Mouse (Mus musculus) lung, postnatal 4 days (tissue): ENCODE results near the gene Gpr18.

ENCODE experiments used
- DNase-seq, 2 experiments: peaks; one replicate each; pipeline ENCODE4 v3.0.0; 2021

The Gpr18 gene

DNA sequence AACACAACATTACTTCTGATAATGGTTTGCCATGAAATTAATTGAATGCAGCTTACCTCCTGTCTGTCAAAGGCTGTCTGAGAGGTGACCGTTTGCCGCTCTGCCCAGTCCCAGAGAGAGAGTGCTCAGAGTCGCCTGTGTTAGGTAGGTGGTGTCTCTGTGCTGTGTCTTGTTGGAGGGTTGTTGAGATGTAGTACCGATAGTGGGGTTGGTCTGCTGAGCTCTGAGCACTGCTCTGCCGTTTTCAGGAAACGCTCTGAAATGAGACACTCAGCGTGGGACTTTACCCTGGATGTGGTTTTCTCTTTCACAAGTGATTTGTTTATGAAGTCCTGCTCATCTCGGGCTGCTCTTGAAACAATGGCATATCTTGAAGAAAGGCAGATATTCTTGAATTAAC lies at the start of gene Gpr18:
TSS of gene Gpr18 (minus strand) at position 161 of the 400 bp plus-strand sequence.
- peak in 1 of 2 experiments; percentile 36 for DNase-seq

DNA sequence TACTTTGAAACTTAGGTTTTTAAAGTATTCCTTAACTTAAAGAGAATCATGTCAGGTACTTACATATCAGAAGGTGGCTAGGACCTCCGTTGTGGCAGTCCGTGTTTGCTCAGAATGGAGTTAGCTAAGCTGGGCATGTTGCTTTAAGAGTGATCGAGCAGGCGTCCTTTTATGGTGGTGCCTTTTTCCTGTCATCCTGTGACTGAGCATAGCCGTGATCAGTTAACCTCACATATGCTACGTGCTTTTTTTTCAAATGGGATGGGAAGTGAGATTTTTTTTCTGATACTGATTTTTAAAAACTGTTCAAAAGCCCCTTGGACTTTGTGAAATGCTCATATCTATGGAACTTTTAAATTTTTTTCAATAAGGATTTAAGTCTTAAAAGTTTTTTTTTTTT lies 49.4 kb upstream of the Gpr18 start, which contains the start of gene Gpr183:
TSS of gene Gpr183 (minus strand) at position 206 of the 400 bp plus-strand sequence.
- DNase-seq = no peak

DNA sequence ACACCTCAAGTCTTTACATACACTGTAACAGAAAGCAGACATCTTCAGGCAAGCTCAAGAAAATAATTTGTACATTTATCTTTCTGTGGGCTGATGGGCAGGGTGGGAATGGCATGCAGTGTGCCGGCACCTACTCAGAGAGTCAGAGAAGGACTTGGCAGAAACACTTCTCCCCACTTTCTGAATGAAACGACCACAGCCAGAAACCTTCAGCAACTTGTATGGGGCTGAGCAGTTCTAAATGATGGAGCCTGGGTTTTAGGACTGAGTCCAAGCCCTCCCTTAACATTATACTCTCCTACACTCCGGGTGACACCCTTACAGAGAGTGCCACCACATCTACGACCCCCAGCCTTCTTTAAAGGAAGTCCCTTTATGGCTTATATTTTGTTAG lies 48.4 kb upstream of the Gpr18 start:
- no peak for DNase-seq

DNA sequence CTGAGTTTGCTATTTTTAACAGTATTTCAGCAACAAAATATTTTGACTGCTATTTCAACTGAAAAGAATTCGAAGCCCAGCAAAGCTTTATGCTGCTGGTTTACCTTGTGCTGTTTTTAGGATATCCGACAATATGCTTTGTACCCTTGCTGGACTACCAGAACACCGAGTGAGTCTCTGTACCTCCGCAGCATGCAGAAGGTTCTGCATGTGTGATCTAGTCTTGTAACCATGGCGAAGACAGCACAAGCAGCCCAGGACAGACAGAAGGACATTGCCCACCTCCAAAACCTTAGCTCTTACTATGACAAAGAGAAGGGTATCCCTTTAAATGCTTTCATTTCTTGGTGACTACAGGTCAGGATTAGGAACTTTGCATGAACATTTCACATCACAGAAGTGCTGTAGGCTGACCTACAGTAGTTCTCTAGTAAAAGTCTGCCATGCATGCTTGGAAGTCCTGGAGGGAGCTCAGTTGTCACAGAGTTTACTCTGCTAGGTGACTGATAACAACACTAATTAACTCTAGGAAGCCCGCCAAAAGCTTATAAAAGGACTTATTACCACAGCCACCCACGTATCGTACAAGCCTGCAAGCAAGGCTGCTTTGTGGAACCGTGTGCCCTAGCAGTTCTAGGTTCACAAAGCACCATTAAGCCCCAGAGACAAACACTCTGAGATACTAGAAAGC lies 47.8 kb upstream of the Gpr18 start:
- DNase-seq = no peak

DNA sequence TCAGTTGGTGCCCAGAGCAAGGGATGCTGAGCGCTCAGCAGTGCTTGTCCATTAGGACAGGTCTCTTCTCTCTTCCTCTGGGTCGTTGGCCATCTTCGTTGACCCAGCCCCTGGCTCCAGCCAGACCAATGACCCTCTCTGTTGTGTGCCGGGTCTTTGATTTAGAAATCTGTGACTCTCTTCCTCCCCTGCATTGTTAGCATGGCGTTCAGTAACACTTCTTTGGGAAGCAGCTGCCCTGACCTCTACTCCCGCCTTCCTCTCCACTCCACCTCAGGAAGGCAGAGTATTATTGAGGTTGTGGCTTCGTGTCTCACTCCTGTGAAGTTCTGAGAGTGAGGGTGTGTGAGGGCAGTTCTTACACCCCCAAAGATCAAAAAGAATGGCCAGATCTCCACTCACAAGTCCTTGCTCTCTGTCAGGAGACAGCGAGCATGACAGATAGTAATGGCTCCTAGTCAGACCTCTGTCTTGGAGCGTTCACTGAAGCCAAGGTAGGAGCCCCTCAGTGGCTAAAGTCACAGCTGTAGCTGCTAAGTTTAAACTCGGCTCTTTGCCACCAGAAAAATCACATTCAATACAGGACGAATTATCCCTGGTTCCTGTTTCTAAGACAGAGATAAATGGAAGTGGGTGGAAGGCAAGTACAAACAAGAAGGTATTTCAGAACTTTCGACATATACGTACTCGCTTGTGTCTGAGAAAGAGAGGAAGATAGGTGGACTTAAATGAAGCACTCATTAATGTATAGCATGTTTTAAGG lies 46.7 kb upstream of the Gpr18 start:
- no peak for DNase-seq

DNA sequence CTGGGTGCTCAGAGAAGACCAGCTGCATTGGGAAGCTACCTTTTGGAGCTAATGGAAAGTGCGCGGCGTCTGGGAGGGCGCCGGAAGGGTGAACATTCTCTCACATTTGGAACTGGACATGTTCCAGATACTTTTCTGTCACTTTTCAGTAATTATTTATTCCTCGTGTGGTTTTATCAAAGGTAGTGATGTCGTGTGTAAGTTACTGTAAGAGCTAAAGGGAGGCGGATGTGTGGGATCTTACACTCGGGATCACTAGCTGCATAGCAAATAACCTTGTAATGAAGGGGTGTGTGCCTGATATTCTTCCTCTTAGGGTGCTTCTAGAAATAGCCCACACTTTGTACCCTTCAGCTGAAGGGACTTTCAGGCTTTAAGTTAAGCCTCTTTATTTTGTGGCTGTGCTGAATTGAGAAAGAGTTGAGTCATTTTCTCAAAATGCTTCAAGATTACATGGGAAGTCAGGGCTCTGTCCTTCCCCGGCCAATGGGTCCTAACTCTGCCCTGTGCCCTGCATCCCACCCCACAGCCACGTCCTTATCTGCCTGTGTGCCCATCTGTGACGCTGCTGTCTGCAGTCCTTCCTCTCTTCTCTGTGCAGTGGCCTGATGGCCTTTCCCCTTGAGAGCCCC lies 46.0 kb upstream of the Gpr18 start:
- no peak for DNase-seq

DNA sequence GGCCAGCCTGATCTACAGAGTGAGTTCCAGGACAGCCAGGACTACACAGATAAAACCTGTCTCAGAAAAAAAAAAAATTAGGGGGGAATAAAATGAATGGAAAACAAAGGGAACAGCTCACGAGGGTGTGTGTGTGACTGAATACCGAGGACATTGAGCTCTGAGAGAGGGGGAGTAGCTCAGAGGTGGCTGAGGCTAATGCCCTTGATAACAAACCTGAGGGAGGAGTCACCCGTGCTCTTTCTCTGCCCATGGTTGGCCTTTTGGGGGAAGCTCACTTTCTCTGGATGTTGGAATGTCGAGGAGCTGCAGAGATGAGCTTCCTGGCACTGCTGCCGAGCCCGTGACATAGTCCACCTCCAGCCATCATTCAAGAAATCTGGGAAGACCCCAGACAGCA lies 45.4 kb upstream of the Gpr18 start:
- no peak for DNase-seq

DNA sequence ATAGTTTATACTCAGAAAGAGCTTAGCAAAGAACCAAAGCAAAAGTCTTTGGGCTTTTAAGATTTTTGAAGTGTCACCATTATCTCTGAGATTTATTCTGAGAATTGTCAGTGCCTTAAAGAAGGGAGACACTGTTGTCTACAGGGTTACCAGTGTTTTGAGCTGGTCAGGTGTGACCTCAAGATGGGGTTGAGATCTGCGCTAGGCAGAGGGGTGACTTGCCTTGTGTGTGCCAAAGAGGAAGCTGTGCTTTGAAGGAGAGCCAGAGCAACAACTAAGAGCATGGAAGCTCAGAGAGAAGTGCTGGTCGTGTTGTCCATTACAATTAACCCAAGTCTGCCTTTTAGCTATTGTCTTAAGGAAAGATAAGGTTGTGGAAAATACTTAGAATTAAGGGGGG lies 45.0 kb upstream of the Gpr18 start:
- DNase-seq = no peak

DNA sequence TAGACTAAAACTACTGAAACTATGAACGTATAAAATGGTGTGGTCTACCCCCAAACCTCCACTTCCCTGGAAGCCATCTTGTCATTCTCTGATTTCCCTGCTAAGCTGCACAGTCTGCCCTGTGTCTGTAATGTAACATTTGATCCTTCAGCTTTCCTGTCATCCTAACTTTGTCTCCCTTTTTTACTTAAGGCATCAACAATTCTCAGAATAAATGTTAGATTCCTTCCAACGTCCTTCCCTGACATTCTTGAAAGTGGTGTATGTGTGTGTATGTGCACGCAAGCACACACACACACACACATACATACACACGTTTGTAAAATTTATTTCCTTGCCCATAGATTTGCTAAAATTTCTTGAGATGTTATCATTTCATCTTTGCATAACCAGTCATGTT lies 44.5 kb upstream of the Gpr18 start:
- DNase-seq = no peak

DNA sequence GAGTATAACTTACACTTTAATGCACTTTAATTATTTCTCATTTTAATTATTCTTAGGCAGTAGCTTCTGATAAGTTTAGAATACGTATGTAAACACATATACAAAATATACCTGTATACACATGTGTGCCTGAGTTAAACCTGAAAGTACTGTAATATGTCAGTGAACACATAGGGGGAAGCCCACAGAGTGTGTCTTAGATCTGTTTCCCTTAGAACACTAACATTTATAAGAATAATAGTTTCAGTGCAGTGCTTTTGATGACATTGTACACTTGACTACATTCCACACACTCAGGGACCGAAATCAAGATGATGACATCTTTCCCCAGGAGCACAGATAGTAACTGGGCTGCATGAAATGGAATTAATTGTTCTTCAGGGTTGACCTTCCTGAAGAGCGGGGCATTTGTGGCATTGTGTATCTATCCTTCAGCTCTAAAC lies 44.0 kb upstream of the Gpr18 start:
- DNase-seq = no peak

DNA sequence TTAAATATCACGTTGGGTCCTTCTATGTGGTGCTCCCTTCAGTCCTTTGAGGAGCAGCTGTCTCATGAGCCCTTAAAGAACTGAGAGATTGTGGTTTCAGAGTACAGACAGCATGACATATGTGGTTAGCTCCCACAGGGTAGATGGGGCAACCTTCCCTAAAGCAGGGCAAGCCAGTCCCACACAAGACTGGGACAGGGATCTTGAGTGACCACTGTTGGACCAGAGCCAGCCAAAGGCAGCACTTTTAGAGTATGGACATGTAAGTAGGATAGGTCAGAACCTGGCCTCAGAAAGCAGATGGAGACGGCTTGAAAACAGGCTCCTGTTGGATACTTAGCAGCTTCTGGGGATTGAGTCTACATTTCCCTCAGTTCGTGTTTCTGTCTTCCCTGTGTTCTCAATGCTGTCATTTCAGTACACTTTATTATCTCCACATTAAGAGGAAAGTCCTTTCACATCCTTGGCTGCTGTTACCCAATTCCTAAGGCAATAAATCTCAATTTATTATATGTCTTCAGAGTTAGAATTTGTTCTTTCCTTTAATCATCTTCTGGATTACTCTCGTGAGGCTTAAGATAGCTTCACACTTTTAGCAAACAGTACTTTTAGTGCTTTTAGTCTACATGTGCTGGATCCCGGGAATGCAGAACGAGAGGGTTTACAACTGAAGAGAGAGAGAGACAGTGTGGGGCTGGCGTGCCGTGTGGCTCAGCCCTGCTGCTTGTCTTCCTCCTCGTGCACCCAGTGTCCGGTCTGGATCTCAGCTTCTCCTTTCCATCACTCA lies 43.4 kb upstream of the Gpr18 start:
- no peak for DNase-seq

DNA sequence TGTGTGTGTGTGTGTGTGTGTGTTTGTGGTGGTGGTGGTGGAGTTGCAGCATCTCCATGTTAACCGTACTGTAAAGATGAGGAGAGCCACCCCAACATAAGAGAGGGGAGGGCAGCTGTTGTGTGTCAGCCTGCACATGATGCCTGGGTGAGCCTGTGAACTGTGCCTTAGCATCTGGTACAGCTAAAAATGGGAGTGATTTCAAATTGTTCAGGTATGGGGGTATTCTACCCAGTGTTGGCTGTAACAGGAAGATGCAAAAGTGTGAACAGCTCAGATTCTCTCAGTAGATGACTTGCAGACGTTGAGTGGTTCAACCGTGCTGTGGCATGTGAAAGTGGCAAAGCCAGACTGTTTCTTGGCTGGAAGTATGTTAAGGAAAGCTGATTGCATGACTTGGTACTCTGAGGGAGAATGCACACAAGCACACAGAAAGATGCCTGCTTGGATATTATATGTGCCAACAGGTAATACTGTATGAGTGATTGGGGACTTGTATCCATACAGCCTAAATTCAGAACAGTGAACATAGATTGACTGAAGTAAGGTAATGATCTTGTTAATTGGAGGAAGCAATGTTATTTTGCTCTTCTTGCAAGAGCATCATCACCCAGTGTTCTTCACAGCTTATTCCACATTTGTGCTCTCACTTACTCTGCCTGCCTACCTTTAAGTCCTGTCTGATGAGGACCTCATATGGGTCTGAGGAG lies 42.6 kb upstream of the Gpr18 start:
- no peak for DNase-seq

DNA sequence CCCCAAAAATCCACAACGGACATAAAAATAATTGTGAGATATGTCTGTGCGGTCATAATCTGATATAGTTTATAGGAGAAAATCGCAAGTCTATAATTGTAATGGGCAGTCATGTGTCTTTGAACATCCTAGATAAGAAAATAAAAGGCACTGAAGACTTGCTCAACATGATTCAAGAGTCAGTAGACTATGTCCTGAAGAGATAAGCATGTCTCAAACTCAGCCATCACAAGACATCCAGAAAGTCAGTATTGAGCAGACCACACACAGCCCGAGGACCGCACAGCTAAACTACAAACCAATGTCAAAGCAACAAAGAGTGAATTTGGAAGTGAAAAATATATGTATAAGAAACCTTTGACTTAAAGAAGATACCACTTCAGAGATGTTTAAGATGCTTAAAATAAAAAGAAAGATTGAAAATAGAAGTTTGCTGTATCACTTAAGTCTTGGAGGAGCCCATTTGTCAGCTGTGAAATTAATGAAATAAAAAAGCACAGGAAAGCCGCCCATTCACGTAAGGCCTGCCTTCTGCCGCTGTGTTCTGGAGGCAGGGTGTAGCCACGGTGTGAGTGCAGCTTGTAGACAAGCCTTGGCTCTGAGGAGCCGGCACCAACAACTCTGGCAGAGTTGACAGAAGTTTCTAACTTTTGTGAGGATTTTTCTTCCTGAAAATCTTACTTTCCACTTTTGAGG lies 41.7 kb upstream of the Gpr18 start:
- DNase-seq = no peak

DNA sequence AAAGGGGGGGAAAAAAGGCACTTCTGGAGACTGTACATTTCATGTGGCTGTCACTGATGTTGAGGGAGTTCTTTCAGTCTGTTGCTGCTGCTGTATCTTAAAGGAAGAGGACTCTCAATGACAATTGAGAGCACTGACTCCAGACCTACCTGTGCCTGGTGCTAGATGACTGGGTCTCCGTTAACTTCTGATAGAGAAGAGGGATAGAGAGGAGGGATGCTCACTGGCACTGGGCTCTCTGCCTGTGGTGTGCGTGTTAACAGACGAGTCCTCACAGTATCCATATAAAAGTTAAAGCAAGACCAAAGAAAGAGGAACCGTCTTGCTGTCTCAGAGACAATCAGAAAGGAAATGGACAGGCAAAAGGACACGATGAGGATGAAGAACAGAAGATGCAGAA lies 40.7 kb upstream of the Gpr18 start:
- DNase-seq = no peak

DNA sequence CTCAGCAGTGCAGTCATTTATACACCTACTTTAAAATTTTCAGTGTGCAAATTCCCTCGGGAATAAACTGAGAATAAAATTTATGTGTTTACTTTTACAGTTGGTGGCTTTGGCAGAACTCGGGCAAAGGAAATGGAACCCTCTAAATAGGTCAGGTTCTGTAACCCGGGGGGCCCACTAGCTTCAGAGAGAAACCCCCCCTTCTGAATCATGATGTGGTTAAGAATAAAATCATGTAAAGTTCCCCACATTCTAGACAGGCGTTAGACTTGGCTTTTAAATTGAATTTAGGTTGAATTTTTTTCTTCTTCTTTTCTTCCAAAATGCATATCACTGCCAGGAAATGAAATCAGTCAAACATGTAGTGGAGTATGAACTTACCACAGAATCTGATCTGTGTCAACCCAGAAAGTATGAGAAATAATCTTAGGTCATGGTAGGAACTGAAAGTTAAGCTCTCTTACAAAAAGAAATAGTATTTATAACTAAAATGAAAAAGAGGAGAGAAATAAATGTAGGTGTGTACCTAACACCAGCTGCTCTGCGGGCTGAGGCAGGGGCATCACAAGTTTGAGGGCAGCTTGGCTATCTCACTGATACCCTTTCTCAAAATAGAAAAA lies 39.7 kb upstream of the Gpr18 start:
- no peak for DNase-seq

DNA sequence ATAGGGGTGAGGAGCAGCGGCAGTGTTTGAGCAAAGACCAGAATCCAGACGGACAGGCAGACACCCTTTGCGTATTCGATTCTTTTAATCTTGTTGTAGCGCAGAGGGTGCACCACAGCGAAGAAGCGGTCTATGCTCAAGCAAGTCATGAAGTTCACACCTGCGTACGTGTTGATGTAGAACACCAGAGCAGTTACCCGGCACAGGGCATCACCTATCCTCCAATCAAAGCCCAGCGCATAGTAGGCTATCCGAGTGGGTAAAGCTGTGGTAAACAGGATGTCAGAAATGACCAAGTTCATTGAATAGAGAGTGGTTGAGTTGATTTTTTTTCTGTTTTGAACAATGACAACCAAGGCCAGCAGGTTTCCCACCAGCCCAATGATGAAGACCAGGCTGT lies 39.0 kb upstream of the Gpr18 start:
- DNase-seq = no peak

DNA sequence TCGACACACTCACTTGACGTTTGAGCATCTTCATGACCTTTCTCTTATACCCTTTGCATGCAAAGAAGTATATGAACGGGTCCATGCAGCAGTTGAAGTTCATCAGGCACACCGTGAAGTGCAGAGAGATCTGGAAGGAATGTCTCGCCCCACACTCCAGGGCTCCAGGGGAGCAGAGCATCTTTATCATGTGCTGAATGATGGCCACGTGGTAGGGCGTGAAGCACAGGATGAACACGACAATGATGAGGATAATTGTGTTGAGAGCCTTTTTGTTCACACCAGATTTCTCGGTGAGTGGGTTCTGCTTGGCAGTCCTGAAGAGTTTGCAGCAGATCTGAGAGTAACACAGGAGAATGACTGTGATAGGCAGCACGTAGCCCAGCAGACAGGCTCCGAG lies 38.5 kb upstream of the Gpr18 start:
- no peak for DNase-seq

DNA sequence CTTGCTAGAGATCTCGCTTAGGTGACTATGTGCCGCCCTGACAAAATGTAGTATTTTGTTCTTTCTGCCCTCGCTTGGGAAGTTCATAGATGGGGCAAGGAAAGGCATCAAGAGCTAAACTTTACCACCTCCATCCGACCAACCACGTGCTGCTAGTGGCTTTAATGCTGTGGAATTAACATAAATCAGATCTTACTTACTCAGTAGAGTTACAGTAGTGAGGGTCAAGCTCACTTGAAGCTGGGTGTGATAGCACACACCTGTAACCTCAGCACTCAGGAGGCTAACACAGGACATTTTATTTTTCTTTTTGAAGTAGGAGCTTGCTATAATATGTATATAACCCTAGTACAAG lies 36.4 kb upstream of the Gpr18 start:
- no peak for DNase-seq

DNA sequence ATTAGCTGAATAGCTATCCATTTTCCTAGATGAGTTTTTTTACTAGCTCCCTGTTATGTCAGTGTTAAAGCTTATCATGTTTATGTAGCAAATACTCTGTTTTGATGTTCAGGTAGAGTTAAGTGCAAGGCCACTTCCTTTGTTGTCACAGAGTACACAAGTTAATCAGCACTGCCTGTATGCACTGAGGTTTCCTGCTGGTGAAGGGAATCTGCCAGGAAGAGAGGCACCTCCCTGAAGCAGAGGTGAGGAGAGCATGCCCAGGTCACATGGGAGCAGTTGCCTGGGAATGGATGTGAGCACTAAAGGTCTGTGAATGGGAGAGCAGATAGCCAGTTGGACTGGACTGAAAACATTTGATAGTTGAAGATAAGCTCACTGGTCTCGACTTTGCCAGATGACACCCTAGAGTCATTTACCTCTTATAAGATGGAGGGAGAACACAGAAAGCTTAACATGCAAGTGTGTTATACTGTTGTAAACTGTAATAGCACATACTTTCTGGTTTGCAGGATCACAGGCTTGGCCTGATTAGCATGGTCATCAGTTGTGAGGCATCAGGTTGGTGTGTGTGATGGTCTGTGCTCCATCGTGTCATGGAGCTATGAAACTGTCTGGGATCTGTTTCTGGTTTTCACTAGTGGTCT lies 35.9 kb upstream of the Gpr18 start:
- DNase-seq = no peak

DNA sequence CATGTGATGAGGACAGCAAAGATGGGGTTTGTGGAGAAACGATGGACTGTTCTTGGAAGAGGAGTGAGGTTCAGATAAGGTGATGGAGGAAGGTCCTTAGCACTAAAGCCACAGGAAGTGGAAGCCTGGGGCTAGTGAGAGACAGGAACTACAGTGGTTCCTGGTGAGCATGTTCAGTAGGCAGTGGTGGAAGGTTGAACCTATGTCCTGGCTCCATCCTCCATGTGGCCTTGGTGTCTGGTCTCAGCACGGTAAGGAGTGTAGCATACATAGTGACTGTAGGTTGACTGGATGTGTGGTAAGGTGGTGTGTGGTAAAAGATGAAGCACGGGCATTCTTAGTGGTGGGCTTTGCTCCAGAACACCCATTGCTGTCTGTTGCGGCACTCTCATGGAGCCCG lies 34.3 kb upstream of the Gpr18 start:
- DNase-seq = no peak

DNA sequence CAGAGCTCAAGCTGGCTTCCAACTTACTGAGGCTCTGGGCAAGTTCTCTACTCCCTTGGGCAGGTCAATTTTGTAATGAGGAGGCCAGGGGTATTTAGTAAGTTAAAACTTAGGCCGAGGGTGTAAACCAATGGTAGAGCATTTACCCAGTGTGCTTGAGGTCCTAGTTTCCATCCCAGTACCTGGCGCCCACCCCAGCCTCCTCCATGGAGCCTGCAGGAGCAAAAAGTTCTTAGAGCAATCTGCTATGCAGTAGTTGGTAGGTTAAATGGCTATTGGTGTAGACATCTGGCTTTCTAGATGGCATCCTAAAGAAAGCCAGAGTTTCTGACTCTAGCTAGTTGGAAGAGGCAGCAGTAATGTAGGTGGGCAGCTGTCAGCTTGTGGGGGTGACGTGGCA lies 33.9 kb upstream of the Gpr18 start:
- no peak for DNase-seq
